In the genomic region with DNA sequence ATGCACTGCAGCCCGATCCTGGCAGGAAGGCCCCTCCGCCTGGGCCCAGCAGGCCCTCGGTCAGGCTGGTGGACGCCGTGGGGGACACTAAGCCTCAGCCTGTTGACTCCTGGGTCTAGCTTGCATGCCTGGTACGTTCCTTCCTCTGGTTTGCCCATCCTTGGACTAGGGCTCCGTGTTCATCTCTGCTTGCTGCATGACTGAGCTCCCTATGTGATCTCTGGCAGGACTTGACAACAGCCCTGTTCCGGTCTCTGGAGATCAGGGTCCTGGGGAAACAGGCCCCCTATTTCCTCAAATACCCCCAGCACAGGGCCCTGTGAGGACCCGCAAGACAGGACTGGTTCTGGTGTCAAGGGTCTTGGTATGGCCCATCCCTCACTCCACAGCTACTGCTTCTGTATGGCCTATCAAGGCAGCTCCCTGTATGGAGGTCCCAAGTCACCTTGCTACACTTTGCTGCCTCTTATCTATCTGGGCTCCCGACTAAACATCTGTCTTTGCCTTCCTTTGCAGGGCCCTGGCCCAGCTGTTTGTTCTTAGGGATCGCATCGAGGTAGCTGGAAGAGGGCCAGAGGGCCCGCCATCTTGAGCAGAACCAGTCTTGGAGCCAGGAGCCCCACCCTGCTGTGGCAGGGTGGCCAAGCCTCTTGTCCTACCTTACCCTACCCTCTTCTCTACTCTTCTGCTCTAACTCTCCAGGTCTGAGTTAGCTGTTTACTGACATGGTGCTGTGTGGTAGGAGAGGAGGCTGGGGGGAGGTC, we compare ENCODE assay signal across 9 mouse cellular contexts. TPM values are rescaled to one million over a fixed set of nuclear protein-coding genes. Genes with fewer than 3 reads are reported as not detected.
DNase-seq lines count a peak whose midpoint lies in the region; ATAC-seq and TF ChIP-seq lines count a peak whose summit lies in the region.
"Had no signal": no experiment of that assay in that cellular context is flagged by ENCODE, and none has a peak within 500 bp of the region (broad histone marks: within the 10 kb centered on the region; RNA-seq: fewer than 3 reads in every experiment).

No protein-coding gene starts in this region.

- no peak for TF ChIP-seq EP300 in liver, embryonic 14.5 days (IDR thresholded peaks at IDR 0.05; ENCODE audit: low read depth)

- H3K27me3 ChIP-seq in heart, embryonic 10.5 days (ENCODE audit: insufficient read depth, poor library complexity, severe bottlenecking) = no peaks in the 10 kb centered on the region
- H3K27me3 ChIP-seq in liver, embryonic 12.5 days (replicated peaks) = no peaks in the 10 kb centered on the region
- no peaks in the 10 kb centered on the region for H3K27me3 ChIP-seq in liver, embryonic 11.5 days (replicated peaks; ENCODE audit: control insufficient read depth, insufficient read depth, low read length)
- no peaks in the 10 kb centered on the region for H3K27me3 ChIP-seq in liver, embryonic 14.5 days (ENCODE audit: control insufficient read depth, insufficient read depth, low read length)
- no peaks in the 10 kb centered on the region for H3K27me3 ChIP-seq in neural tube, embryonic 14.5 days (ENCODE audit: control insufficient read depth, insufficient read depth, low read length)

- H3K4me2 ChIP-seq in liver, embryonic 12.5 days = no peak overlapping the region
- no peak overlapping the region for H3K4me2 ChIP-seq in liver, embryonic 11.5 days
- no peak overlapping the region for H3K4me2 ChIP-seq in liver, embryonic 14.5 days (ENCODE audit: low read depth)
- H3K4me2 ChIP-seq in neural tube, embryonic 14.5 days (ENCODE audit: low read depth, low read length) = no peak overlapping the region

- 0 out of 2 replicates have a peak overlapping the region, but pooled peaks have one; percentile 26 for H3K27ac ChIP-seq in heart, embryonic 10.5 days
- peak overlapping the region; percentile 42; the same call in 1 of the 2 replicates for H3K27ac ChIP-seq in liver, embryonic 12.5 days
- H3K27ac ChIP-seq in liver, embryonic 11.5 days (ENCODE audit: low read depth, low read length) = no peak overlapping the region
- no peak overlapping the region; the same call in 1 of the 2 replicates for H3K27ac ChIP-seq in liver, embryonic 14.5 days
- peak overlapping the region; percentile 30; the same call in 1 of the 2 replicates for H3K27ac ChIP-seq in neural tube, embryonic 14.5 days (ENCODE audit: low read depth, low read length)

- H3K9me3 ChIP-seq in heart, embryonic 10.5 days = no peaks in the 10 kb centered on the region
- no peaks in the 10 kb centered on the region for H3K9me3 ChIP-seq in liver, embryonic 12.5 days (replicated peaks)
- H3K9me3 ChIP-seq in liver, embryonic 11.5 days (ENCODE audit: control insufficient read depth, low read length) = no peaks in the 10 kb centered on the region
- no peaks in the 10 kb centered on the region for H3K9me3 ChIP-seq in liver, embryonic 14.5 days (ENCODE audit: control insufficient read depth, low read length)
- no peaks in the 10 kb centered on the region for H3K9me3 ChIP-seq in neural tube, embryonic 14.5 days (ENCODE audit: control insufficient read depth, low read length)

- H3K9ac ChIP-seq in liver, embryonic 12.5 days = 0 out of 2 replicates have a peak overlapping the region, but pooled peaks have one; percentile 17
- no peak overlapping the region for H3K9ac ChIP-seq in liver, embryonic 11.5 days (ENCODE audit: low read depth, low read length)
- no peak overlapping the region; the same call in 1 of the 2 replicates for H3K9ac ChIP-seq in liver, embryonic 14.5 days (replicated peaks)
- no peak overlapping the region for H3K9ac ChIP-seq in neural tube, embryonic 14.5 days (replicated peaks; ENCODE audit: low read depth, low read length)

- peaks cover 48% of the 10 kb centered on the region for H3K4me1 ChIP-seq in heart, embryonic 10.5 days
- H3K4me1 ChIP-seq in liver, embryonic 12.5 days = peaks cover 24% of the 10 kb centered on the region
- peaks cover 14% of the 10 kb centered on the region for H3K4me1 ChIP-seq in liver, embryonic 11.5 days (replicated peaks; ENCODE audit: control insufficient read depth, insufficient read depth, low read length)
- H3K4me1 ChIP-seq in liver, embryonic 14.5 days (replicated peaks; ENCODE audit: control insufficient read depth in 2 of 2, insufficient read depth in 2 of 2, low read length in 1 of 2) = 0 out of 4 replicates have a peak, but pooled peaks cover 0 to 3% of the 10 kb centered on the region in 2 experiments
- peaks cover 10% of the 10 kb centered on the region; the same call in 1 of the 2 replicates for H3K4me1 ChIP-seq in neural tube, embryonic 14.5 days (ENCODE audit: control insufficient read depth, insufficient read depth, low read length)

- no peak for DNase-seq in heart, embryonic 10.5 days (ENCODE audit: low spot score)
- no peak for DNase-seq in heart, adult 8-10 months (ENCODE audit: low spot score)
- no peak for DNase-seq in liver, embryonic 11.5 days (ENCODE audit: low spot score)
- no peak for DNase-seq in liver, embryonic 14.5 days (ENCODE audit: low read depth in 3 of 3, low spot score in 3 of 3)
- no peak for DNase-seq in adrenal gland, postnatal 4 days (ENCODE audit: low spot score in 2 of 2)

- WGBS in heart, embryonic 10.5 days = 89% methylated on average over 13 of the region's 13 CpGs
- 76% methylated on average over 13 of the region's 13 CpGs for WGBS in liver, embryonic 12.5 days (ENCODE audit: insufficient replicate concordance)
- 85% methylated on average over 13 of the region's 13 CpGs for WGBS in liver, embryonic 11.5 days
- WGBS in liver, embryonic 14.5 days (ENCODE audit: insufficient replicate concordance) = 69% methylated on average over 13 of the region's 13 CpGs
- WGBS in neural tube, embryonic 14.5 days = 89% methylated on average over 13 of the region's 13 CpGs

- H3K4me3 ChIP-seq in heart, embryonic 10.5 days = no peak overlapping the region
- H3K4me3 ChIP-seq in liver, embryonic 12.5 days = no peak overlapping the region
- H3K4me3 ChIP-seq in liver, embryonic 11.5 days (ENCODE audit: low read depth, low read length) = no peak overlapping the region
- no peak overlapping the region for H3K4me3 ChIP-seq in liver, embryonic 14.5 days (ENCODE audit: insufficient read depth in 1 of 2, low read depth in 2 of 2, low read length in 2 of 2)
- no peak overlapping the region for H3K4me3 ChIP-seq in neural tube, embryonic 14.5 days (ENCODE audit: low read depth, low read length)

- H3K36me3 ChIP-seq in heart, embryonic 10.5 days = peaks cover 77% of the 10 kb centered on the region
- peaks cover 74% of the 10 kb centered on the region for H3K36me3 ChIP-seq in liver, embryonic 12.5 days
- H3K36me3 ChIP-seq in liver, embryonic 11.5 days (ENCODE audit: control insufficient read depth, insufficient read depth, low read length) = peaks cover 26% of the 10 kb centered on the region
- H3K36me3 ChIP-seq in liver, embryonic 14.5 days (replicated peaks; ENCODE audit: control insufficient read depth, insufficient read depth, low read depth) = peaks cover 25% of the 10 kb centered on the region
- peaks cover 56% of the 10 kb centered on the region for H3K36me3 ChIP-seq in neural tube, embryonic 14.5 days (ENCODE audit: control insufficient read depth, insufficient read depth, low read length)

- no peak for ATAC-seq in liver, embryonic 12.5 days
- ATAC-seq in liver, embryonic 11.5 days (replicated peaks; ENCODE audit: low FRiP score) = no peak
- ATAC-seq in liver, embryonic 14.5 days (ENCODE audit: insufficient read depth) = 0 out of 2 replicates have a peak, but pooled peaks have one; percentile 6
- no peak for ATAC-seq in neural tube, embryonic 14.5 days (ENCODE audit: low read depth)
- ATAC-seq in activated CD4-positive, CD25-positive, alpha-beta regulatory T cell, adult 4 months = no peak
- ATAC-seq: inflammation-experienced regulatory T-cells, adult 6 months had no signal

- no peak for TF ChIP-seq CTCF in liver, embryonic 14.5 days (IDR thresholded peaks at IDR 0.05; ENCODE audit: low read depth)

RNA-seq across cellular contexts. Expression of a gene that starts 20.9 kb away (rescaled TPM):
- 40.1 and 47.7 TPM in 2 replicates for polyA plus RNA-seq in heart, embryonic 10.5 days (2016; fragmentation: Nextera tagmentation; extraction: Ambion mirVana)
- 10 to 100 TPM; 37.0 to 49.9 (median 42.1) TPM for total RNA-seq in heart, adult 8-10 months (2022)
- 106 and 107 TPM in 2 replicates for polyA plus RNA-seq in liver, embryonic 12.5 days (2016; fragmentation: Nextera tagmentation; extraction: Ambion mirVana)
- polyA plus RNA-seq in liver, embryonic 11.5 days (2014; fragmentation: Nextera tagmentation; extraction: Ambion mirVana) = 83.7 and 91.8 TPM in 2 replicates
- polyA plus RNA-seq in liver, embryonic 14.5 days (2012; rRNA removed) = 79.9 and 113 TPM in 2 replicates
- polyA plus RNA-seq in liver, embryonic 14.5 days (2014; fragmentation: Nextera tagmentation; extraction: Ambion mirVana) = 110 and 112 TPM in 2 replicates
- 21.3 and 25.4 TPM in 2 replicates for polyA plus RNA-seq in neural tube, embryonic 14.5 days (2014; fragmentation: Nextera tagmentation; extraction: Ambion mirVana)
- total RNA-seq in adrenal gland, postnatal 4 days (2021) = 10 to 100 TPM; 60.2 to 67.6 TPM
- polyA plus RNA-seq in activated CD4-positive, CD25-positive, alpha-beta regulatory T cell, adult 4 months (2017; shearing (Covaris generic)) = 10 to 100 TPM; 16.2 to 21.6 TPM

RNA-seq across cellular contexts. Expression of a gene that starts 21.4 kb away (rescaled TPM):
- 83.5 and 102 TPM in 2 replicates for polyA plus RNA-seq in heart, embryonic 10.5 days (2016; fragmentation: Nextera tagmentation; extraction: Ambion mirVana)
- total RNA-seq in heart, adult 8-10 months (2022) = 100 to 1,000 TPM; 146 to 174 (median 157) TPM
- 113 and 120 TPM in 2 replicates for polyA plus RNA-seq in liver, embryonic 12.5 days (2016; fragmentation: Nextera tagmentation; extraction: Ambion mirVana)
- polyA plus RNA-seq in liver, embryonic 11.5 days (2014; fragmentation: Nextera tagmentation; extraction: Ambion mirVana) = 140 and 141 TPM in 2 replicates
- 73.8 and 84.7 TPM in 2 replicates for polyA plus RNA-seq in liver, embryonic 14.5 days (2012; rRNA removed)
- polyA plus RNA-seq in liver, embryonic 14.5 days (2014; fragmentation: Nextera tagmentation; extraction: Ambion mirVana) = 69.8 and 80.4 TPM in 2 replicates
- 102 and 103 TPM in 2 replicates for polyA plus RNA-seq in neural tube, embryonic 14.5 days (2014; fragmentation: Nextera tagmentation; extraction: Ambion mirVana)
- 100 to 1,000 TPM in 1 of 2 experiments, 10 to 100 TPM in 1; 99.0 to 129 TPM for total RNA-seq in adrenal gland, postnatal 4 days (2021)
- 10 to 100 TPM; 45.6 to 60.6 TPM for polyA plus RNA-seq in activated CD4-positive, CD25-positive, alpha-beta regulatory T cell, adult 4 months (2017; shearing (Covaris generic))

RNA-seq across cellular contexts. Expression of a gene that starts 57.3 kb away (rescaled TPM):
- polyA plus RNA-seq in heart, embryonic 10.5 days (2016; fragmentation: Nextera tagmentation; extraction: Ambion mirVana) = 25.8 and 29.7 TPM in 2 replicates
- total RNA-seq in heart, adult 8-10 months (2022) = 10 to 100 TPM; 12.6 to 20.0 (median 16.2) TPM
- 12.6 and 12.9 TPM in 2 replicates for polyA plus RNA-seq in liver, embryonic 12.5 days (2016; fragmentation: Nextera tagmentation; extraction: Ambion mirVana)
- polyA plus RNA-seq in liver, embryonic 11.5 days (2014; fragmentation: Nextera tagmentation; extraction: Ambion mirVana) = 13.8 and 15.5 TPM in 2 replicates
- polyA plus RNA-seq in liver, embryonic 14.5 days (2012; rRNA removed) = 6.0 and 6.4 TPM in 2 replicates
- polyA plus RNA-seq in liver, embryonic 14.5 days (2014; fragmentation: Nextera tagmentation; extraction: Ambion mirVana) = 4.7 and 7.4 TPM in 2 replicates
- polyA plus RNA-seq in neural tube, embryonic 14.5 days (2014; fragmentation: Nextera tagmentation; extraction: Ambion mirVana) = 60.2 and 73.5 TPM in 2 replicates
- total RNA-seq in adrenal gland, postnatal 4 days (2021) = 10 to 100 TPM; 56.9 to 59.4 TPM
- polyA plus RNA-seq in activated CD4-positive, CD25-positive, alpha-beta regulatory T cell, adult 4 months (2017; shearing (Covaris generic)) = under 1 TPM; 0.51 to 0.93 TPM

RNA-seq across cellular contexts. Expression of a gene that starts 57.4 kb away (rescaled TPM):
- polyA plus RNA-seq in heart, embryonic 10.5 days (2016; fragmentation: Nextera tagmentation; extraction: Ambion mirVana) = 51.3 and 62.1 TPM in 2 replicates
- total RNA-seq in heart, adult 8-10 months (2022) = 100 to 1,000 TPM; 184 to 210 (median 190) TPM
- polyA plus RNA-seq in liver, embryonic 12.5 days (2016; fragmentation: Nextera tagmentation; extraction: Ambion mirVana) = 76.3 and 79.3 TPM in 2 replicates
- 104 and 109 TPM in 2 replicates for polyA plus RNA-seq in liver, embryonic 11.5 days (2014; fragmentation: Nextera tagmentation; extraction: Ambion mirVana)
- polyA plus RNA-seq in liver, embryonic 14.5 days (2012; rRNA removed) = 44.3 and 44.5 TPM in 2 replicates
- 58.8 and 70.3 TPM in 2 replicates for polyA plus RNA-seq in liver, embryonic 14.5 days (2014; fragmentation: Nextera tagmentation; extraction: Ambion mirVana)
- 99.8 and 114 TPM in 2 replicates for polyA plus RNA-seq in neural tube, embryonic 14.5 days (2014; fragmentation: Nextera tagmentation; extraction: Ambion mirVana)
- 10 to 100 TPM; 42.3 to 45.5 TPM for total RNA-seq in adrenal gland, postnatal 4 days (2021)
- 10 to 100 TPM; 55.4 to 58.0 TPM for polyA plus RNA-seq in activated CD4-positive, CD25-positive, alpha-beta regulatory T cell, adult 4 months (2017; shearing (Covaris generic))

Comparison
In these comparisons a context has a peak if more than half of its experiments do, and no peak if none do; other contexts are left out.
1. H3K27ac ChIP-seq: peak in heart, embryonic 10.5 days (single experiment), liver, embryonic 12.5 days (single experiment) and neural tube, embryonic 14.5 days (single experiment); none in liver, embryonic 11.5 days (single experiment) and liver, embryonic 14.5 days (single experiment).